Mouse (Mus musculus) lung, postnatal 25 days (tissue): ENCODE data around the gene Actl6a.
"Not testable (repeated sequence)": the region's sequence is repeated elsewhere in the genome, so short reads cannot be mapped to it uniquely, and the experiment has no call there.

ENCODE experiments used
- DNase-seq: peaks from one replicate; pipeline ENCODE4 v3.0.0; 2022; ENCODE audit warnings: low spot score

Gene Actl6a

GRCm38 (mm10) chr3:32694737-32695582 lies 11.1 kb upstream of the Actl6a start:
- DNase-seq, result no peak

- no peak for DNase-seq
Measured at GRCm38 (mm10) chr3:32695583-32695980, 10.5 kb upstream of the Actl6a start.

- DNase-seq, result peak; percentile 88
Measured at GRCm38 (mm10) chr3:32698228-32698863, 7.8 kb upstream of the Actl6a start.

- DNase-seq, result not testable (repeated sequence)
Measured at GRCm38 (mm10) chr3:32704021-32704420, 2.1 kb upstream of the Actl6a start.

- DNase-seq, result not testable (repeated sequence)
Measured at GRCm38 (mm10) chr3:32704632-32705031, 1.5 kb upstream of the Actl6a start.

- no peak for DNase-seq
Measured at GRCm38 (mm10) chr3:32708052-32708367, 1.9 kb downstream of the Actl6a start.

- peak; percentile 97 for DNase-seq
Measured at GRCm38 (mm10) chr3:32708368-32709231, 2.5 kb downstream of the Actl6a start.

GRCm38 (mm10) chr3:32709388-32709787 lies 3.3 kb downstream of the Actl6a start:
- DNase-seq, result no peak

- no peak for DNase-seq
Measured at GRCm38 (mm10) chr3:32713711-32714110, 7.6 kb downstream of the Actl6a start.

- DNase-seq, result not testable (repeated sequence)
Measured at GRCm38 (mm10) chr3:32717403-32717802, 11.3 kb downstream of the Actl6a start.

GRCm38 (mm10) chr3:32718271-32718670 lies 12.2 kb downstream of the Actl6a start:
- DNase-seq, result peak; percentile 87

- DNase-seq, result no peak
Measured at GRCm38 (mm10) chr3:32724191-32724590, 18.1 kb downstream of the Actl6a start.

GRCm38 (mm10) chr3:32725951-32726350 lies 19.9 kb downstream of the Actl6a start:
- DNase-seq, result no peak

- no peak for DNase-seq
Measured at GRCm38 (mm10) chr3:32727861-32728260, 21.8 kb downstream of the Actl6a start.

- peak; percentile 99 for DNase-seq
Measured at GRCm38 (mm10) chr3:32736244-32737171, 30.4 kb downstream of the Actl6a start, which contains the start of gene Ndufb5. TSS of gene Ndufb5 (plus strand) at chr3:32736990.

GRCm38 (mm10) chr3:32737172-32737655 lies 31.1 kb downstream of the Actl6a start, which contains the start of gene Mrpl47:
TSS of gene Mrpl47 (minus strand) at chr3:32737605.
- no peak for DNase-seq

- no peak for DNase-seq
Measured at GRCm38 (mm10) chr3:32738549-32738948, 32.5 kb downstream of the Actl6a start.

GRCm38 (mm10) chr3:32742276-32742780 lies 36.2 kb downstream of the Actl6a start:
- DNase-seq, result no peak

GRCm38 (mm10) chr3:32745001-32745400 lies 38.9 kb downstream of the Actl6a start:
- no peak for DNase-seq

GRCm38 (mm10) chr3:32745426-32745825 lies 39.3 kb downstream of the Actl6a start:
- not testable (repeated sequence) for DNase-seq

- DNase-seq, result no peak
Measured at GRCm38 (mm10) chr3:32748384-32748783, 42.3 kb downstream of the Actl6a start.
